Mouse (Mus musculus): Measurements from ENCODE around the gene Gm10197.
A peak's percentile ranks its signal among the peaks of the same experiment; 100 is the strongest.

The Gm10197 gene

DNA sequence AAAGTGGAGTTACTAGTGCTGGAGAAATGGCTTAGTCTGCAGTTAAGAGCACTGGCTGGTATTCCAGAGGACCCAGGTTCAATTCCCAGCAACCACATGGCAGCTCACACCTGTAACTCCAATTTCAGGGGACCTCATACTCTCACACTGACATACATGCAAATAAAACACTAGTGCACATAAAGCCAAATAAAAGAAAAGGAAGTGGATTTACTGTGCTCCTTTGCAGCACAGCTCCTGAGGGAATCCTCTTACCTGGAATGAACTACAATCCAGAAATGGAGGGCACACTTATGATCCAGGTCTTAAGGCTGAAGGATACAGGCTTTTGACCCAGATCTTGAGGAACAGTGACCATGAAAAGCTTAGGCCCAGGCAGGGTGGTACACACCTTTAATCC lies 22.1 kb upstream of the Gm10197 start:
- no peak for DNase-seq

DNA sequence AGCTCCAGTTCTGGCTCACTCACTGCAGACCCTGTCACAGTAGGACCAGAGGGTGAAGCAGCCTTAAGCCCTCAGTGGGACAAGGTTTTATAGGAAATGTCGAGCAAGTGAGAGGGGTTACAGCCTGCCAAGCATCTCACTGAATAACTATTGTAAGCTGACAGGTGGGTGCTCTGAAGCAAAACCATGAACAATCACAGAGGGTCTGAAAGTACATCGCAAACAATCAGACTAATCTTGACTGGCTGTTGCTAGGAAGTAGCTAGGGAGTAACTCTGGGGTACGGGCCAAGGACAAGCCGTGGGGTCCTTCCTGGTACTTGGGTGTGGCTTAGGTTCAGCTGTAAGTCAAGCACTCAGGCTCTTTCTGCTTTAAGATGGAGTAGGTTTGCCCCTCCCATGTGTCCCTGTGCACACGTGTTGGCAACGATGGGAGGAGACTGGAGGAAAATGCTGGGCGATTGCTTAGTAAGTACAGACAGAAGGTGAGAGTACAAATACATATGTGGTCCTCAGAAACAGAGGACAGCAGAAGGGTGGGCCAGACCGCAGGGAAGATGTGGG lies 21.3 kb upstream of the Gm10197 start:
- no peak for DNase-seq

DNA sequence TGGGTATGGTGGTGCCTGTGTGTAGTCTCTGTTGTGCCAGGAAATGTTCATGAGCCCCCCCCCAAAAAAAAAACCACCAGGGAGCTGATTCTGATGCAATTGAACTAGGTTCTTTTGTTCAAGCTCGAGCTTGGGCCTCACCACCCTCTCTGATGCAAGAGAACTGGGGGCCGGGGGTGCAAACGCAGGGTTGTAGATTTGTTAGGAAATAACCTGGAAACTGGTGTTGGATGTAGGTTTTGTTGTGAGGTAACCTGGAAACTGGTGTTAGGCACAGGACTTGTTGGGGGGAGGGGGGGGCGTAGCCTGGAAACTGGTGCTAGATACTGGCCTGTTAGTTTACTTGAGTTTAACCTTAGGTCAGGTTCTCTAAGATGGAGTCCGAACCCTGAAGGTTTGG lies 20.2 kb upstream of the Gm10197 start:
- no peak for DNase-seq

GRCm38 (mm10) chr19:53391386-53391785 lies 19.8 kb upstream of the Gm10197 start:
- DNase-seq: no peak

- DNase-seq: peak; percentile 99 to 100
Measured at GRCm38 (mm10) chr19:53390495-53391007, 19.0 kb upstream of the Gm10197 start, which contains the start of gene Smndc1. TSS of gene Smndc1 (minus strand) at chr19:53390578.

DNA sequence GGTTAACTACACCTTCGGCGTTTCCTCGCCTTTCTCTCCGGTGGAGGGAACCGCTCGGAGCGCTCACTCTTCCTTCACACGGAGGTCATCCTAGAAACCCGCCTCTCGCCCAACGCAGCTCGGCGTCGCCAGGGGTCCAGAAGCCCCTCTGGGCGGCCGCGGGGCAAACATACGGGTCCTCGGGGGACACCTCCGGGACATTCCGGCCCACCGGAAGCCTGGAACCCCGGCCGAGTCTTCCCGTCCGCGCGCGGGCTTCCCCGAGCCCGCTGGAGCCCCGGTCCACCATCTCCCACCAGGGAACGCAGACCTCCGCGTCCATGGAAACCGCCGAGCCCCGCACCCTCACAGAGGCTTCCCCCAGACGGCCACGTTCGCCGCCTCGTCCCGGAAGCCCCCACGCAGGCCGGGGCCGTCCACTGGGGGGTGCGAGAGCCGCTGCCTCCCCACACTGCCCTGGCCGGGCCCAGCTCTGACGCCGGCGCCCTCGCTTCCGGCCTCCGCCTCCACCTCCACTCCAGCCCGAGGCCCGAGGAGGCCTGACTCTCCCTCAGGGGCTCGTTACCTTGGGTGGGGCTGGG lies 18.4 kb upstream of the Gm10197 start:
- no peak for DNase-seq

GRCm38 (mm10) chr19:53389417-53389816 lies 17.9 kb upstream of the Gm10197 start:
- DNase-seq: no peak

- DNase-seq: no peak
Measured at GRCm38 (mm10) chr19:53383336-53383735, 11.8 kb upstream of the Gm10197 start.

DNA sequence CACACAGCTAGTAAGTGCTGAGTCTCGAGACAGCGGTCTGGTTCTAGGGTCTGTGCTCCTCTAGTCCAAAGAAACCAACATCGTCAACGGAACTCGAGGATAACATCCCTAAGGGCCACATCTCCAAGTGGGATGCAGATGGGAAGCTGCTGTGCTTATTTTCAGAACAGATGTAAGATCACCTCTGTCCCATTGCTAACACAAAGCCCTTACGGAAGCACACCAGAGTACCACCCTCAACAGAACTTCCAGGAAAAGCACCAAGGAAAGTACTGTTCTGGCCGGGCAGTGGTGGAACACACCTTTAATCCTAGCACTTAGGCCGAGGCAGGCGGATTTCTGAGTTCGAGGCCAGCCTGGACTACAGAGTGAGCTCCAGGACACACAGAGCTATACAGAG lies 6.9 kb upstream of the Gm10197 start:
- DNase-seq: no peak

DNA sequence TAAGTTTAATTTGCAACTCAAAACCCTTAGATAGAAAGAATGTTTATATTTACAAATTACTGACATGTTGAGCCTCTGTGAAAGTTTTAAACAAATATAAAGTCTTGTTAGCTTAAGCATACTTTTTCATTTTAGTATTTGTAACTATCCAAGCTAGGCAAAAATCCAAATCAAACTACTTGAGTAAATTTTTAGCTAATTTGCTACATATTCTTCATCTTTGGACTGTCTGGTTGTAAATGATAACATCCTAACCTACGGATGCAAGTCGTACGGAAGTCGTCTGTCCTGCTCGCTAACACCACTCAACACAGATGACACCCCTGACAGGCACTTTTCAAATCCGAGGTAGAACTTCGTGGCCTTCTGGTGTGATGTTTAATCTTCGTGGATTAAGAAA lies 6.1 kb upstream of the Gm10197 start:
- DNase-seq: no peak

DNA sequence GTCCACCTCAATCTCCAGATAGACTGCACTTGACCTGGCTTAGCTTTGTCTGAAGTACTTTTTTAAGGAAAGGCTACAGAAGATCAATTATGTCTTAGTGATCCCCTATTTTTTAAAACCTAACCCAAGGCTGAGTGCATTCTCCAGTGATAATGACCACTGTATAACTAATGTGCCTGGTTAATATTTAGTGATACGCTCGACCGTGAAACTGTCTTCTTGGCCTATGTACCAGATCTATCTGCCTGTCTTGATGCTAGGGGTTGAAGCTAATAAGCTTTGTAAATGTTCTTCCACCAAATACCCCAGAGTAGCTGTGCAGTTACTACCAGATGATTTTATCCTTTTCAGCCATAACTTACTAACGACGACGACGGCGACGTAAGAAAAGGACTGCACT lies 4.2 kb upstream of the Gm10197 start:
- DNase-seq: no peak

- DNase-seq: no peak
Measured at GRCm38 (mm10) chr19:53375299-53375698, 3.7 kb upstream of the Gm10197 start.

DNA sequence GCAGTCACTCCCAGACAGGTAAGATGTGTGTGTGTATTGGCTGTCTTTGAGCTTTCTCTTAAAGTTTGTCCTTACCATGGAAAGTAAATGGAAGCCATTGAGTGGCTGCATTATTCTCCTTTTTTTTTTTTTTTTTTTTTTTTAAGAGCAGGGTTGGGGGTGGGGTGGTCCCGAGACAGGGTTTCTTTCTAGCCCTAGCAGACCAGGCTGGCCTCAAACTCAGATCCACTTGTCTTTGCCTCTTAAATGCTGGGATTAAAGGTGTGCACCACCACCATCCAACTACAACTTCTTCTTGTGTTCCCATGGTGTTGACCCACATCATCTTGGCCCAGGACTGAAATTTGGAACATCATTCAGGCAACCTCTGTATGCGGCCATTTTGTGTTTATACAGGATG lies 2.0 kb upstream of the Gm10197 start:
- no peak for DNase-seq

- DNase-seq: no peak
Measured at GRCm38 (mm10) chr19:53370233-53370632, 1.3 kb downstream of the Gm10197 start.

DNA sequence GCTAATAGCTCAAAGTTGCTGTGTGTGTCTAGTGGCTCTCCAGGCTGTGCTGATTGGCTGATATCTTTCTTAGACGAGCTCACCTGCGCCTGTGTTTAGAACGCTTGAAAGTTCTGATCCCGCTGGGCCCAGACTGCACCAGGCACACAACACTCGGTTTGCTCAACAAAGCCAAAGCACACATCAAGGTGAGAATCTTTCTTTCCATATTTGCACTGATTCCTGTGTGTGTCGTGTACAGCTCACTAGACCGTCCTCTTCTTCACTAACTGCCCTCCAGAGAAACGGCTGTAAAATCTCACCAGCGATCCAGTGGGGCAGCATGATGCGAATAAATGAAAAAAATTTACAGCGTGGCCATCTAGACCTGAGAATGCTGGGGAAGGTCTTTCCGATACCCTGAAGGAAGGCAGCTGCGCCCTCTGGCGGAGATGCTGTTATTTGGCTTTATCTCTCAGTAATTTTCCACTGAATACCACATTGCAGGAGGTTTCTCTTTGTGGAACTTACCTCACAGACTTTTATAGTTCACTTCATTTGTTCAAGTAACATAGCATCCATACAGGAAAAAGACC lies 2.0 kb downstream of the Gm10197 start:
- DNase-seq: peak; percentile 30 to 54

DNA sequence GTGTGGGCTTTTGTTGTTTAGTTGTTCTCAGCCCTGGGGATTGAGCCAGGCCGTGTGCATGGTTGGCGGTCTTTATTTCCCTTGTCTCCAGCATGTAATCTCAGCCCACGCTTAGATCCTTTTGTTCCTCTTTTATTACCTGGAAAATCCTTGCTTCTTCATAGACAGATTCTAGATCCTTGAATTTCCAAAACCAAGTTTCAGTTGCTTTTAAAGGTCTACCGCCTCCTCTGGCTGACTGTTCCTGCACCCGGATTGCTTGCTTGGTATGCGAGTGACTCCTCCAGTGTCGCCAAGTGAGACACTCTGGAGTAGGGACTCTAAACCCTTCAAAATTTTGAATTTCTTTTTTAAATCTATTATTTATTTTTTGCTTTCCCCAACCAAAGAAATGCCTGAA lies 4.7 kb downstream of the Gm10197 start:
- DNase-seq: no peak

DNA sequence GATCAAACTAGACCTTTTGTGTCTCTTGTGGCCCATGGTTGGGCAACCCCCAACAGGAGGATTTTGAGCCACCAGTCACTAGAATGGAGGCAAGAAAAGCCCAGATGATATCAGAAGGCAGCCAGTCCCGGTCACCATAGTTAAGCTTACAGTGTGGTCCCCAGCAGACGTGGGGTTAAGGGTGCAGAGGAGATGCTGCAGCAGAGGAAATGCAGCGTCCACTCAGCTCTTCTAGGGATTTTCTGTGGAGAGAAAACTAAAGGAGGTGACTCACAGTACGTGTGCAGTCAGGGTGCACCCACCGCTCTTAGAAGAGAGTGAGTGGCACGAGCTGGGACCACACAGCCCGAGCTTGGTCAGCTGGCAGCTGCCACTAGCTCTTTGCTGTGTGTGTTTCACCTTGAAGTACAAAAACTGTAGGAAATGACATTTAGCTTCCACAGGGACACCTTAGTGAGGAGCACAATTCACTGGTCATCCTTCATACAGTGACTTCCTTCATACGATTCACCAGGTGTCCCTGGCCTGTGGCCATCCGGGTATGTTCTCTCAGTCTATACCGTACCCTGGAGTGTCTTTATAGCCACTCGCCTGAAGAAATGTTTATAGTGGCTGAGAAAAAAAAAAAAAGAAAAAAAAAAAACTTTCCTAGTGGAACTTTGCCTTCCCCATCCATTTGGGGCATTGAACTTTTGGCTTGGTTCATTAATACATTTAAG lies 5.3 kb downstream of the Gm10197 start:
- no peak for DNase-seq

DNA sequence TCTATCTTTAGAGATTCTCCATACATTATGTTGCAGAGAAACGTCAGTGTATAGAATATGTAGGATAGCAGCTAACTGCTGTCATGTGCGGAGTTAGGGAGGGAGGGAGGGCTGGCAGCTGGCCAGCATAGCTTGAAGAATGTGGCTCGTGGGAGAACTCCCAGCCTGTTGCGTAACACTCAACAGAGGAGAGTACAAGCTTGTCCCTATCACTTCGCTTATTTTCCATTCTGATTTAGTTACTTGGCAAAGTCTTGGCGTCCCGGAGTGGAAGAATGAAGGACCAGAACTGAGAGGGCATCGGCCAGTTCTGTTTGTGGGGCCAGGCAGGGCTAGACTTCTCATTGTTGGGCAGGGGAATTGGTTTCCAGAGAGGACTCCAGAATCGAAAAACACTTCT lies 6.6 kb downstream of the Gm10197 start:
- DNase-seq: no peak

DNA sequence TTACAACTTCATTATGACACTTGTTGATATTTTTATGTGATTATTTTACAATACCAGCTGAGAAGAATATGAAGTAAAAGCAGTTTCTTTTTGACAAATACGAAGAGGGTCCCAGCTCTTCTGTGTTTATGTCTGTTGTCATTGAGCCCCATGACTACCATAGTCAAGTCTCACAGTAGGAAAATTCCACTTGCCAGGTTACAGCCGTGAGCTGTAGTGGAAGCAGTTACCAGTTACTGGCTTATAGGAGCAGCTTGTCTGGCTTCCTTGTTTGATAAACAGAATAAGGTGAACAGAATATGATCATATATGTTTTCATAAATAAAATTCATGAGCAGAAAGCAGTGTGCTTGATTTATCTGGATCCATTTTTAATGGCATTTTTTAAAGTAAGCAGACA lies 7.0 kb downstream of the Gm10197 start:
- no peak for DNase-seq

GRCm38 (mm10) chr19:53362967-53363366 lies 8.6 kb downstream of the Gm10197 start:
- no peak for DNase-seq

DNA sequence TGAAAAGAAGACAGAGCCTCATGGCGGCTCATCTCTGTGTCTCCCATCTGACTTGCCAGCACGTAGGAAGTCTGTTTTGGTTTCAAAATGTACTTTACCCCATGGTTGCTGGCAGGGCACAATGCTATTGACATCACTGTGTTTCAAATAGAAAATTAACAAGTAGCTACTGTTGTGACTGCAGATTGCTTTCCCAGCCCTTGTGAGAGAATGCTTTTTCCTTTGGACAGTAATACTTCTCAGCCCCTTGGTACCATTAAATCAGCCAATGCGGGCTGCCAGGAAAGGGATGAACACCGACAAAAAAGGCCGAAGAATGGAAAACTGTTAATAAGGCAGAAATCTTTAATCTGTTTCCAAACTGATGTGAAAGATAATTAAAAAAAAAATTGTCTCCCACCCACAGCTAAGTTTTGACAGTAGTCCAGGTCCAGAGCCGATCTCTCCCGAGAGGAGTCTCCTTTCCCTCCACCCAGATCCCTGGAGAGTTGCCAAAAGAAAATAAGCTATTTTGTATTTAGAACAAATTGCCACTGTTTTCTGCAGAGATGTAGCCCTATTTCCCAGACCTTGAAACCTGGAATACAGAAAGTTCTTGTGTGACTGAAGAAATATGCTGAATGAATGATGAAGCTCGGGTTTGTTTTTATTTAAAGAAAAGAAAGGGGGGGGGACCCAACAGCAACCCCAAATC lies 11.2 kb downstream of the Gm10197 start:
- no peak for DNase-seq

GRCm38 (mm10) chr19:53359160-53360033 lies 12.2 kb downstream of the Gm10197 start:
- DNase-seq: no peak
